Mouse (Mus musculus) thymus, postnatal 10 days (tissue): ENCODE measurements at regions not wholly inside any gene's neighbourhood (a gene's known extent, or its start where the extent isn't known, plus 50 kb on each side); places are given as distances from the start of the nearest gene placed in this dataset.

ENCODE experiments used
- DNase-seq, 2 experiments: peaks; one replicate each; pipeline ENCODE4 v3.0.0; 2021; ENCODE audit warnings: low spot score in 2 of 2

DNA sequence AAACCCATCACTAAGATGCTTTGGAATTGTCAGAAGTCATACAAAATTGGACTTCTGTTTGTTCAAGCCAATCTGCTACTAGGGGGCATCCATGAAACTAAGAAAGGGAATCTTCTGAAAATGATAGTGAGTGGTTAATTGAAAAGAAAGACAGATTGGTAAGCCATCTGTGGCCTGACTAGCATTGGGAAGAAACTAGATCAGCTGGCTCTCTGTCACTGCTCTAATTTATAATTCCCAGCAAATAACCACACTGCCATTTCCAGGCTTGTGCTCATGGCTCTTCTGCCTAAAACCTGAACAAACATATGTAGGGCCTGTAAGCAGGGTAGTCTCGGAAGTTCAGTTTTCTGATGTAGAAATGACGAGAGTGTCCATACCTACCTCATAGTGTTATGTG, 569.8 kb downstream of the Pcdh19 start:
- no peak for DNase-seq

DNA sequence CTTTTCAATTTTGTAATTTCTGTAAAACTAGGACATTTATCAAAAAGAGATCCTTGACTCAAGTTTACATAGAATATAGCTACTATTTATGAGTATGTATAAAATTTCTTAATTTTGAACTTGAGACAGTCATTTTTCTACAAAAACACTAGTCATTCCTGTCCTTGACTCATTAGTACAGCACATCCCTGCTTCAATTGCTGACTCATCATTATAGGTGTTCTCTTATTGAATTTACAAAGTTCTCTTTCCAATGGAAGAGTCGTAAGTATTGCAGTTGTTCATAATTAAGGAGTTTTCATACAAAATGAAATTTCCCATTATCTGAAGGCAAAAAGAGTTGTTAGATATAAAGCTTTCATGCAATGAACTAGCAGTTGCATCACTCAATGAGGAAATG, 578.6 kb downstream of the Pcdh19 start:
- DNase-seq, result no peak

GRCm38 (mm10) chrX:133092983-133093382, 595.8 kb downstream of the Pcdh19 start:
- no peak for DNase-seq

GRCm38 (mm10) chrX:133064116-133064515, 624.7 kb downstream of the Pcdh19 start:
- peak in 1 of 2 experiments; percentile 5 for DNase-seq
